Mouse (Mus musculus) embryonic facial prominence, embryonic 15.5 days (tissue): Measurements from ENCODE around the gene Prnd. TPM values are rescaled to one million over a fixed set of nuclear protein-coding genes. Genes with fewer than 3 reads are reported as not detected.

Experiments
- ATAC-seq: fragments of 200-750 bp; cut with Nextera tagmentation; 2 replicates; pipeline ENCODE4 v1.8.0; 2017; ENCODE audit warnings: low read depth, moderate TSS enrichment; ENCODE audit not compliant: insufficient number of reproducible peaks, low FRiP score, low TSS enrichment
- H3K27ac ChIP-seq: fragments of 300-500 bp; sonication (generic); replicated peaks from 2 replicates; pipeline ENCODE4 v1.5.1; 2015; ENCODE audit warnings: mild to moderate bottlenecking, inconsistent platforms
- H3K27me3 ChIP-seq: fragments of 300-500 bp; sonication (generic); 2 replicates; pipeline ENCODE4 v1.6.1; 2015; ENCODE audit warnings: inconsistent platforms
- H3K36me3 ChIP-seq: fragments of 300-500 bp; sonication (generic); 2 replicates; pipeline ENCODE4 v1.6.1; 2015; ENCODE audit warnings: mild to moderate bottlenecking, inconsistent platforms
- H3K4me1 ChIP-seq: fragments of 300-500 bp; sonication (generic); 2 replicates; pipeline ENCODE4 v1.6.1; 2015; ENCODE audit warnings: inconsistent platforms
- H3K4me2 ChIP-seq: fragments of 300-500 bp; sonication (generic); replicated peaks from 2 replicates; pipeline ENCODE4 v1.6.1; 2015; ENCODE audit warnings: mild to moderate bottlenecking, inconsistent platforms
- H3K4me3 ChIP-seq: fragments of 300-500 bp; sonication (generic); replicated peaks from 2 replicates; pipeline ENCODE4 v1.5.1; 2015; ENCODE audit warnings: mild to moderate bottlenecking, inconsistent platforms
- H3K9ac ChIP-seq: fragments of 300-500 bp; sonication (generic); 2 replicates; pipeline ENCODE4 v1.6.1; 2015; ENCODE audit warnings: inconsistent platforms
- H3K9me3 ChIP-seq: fragments of 300-500 bp; sonication (generic); replicated peaks from 2 replicates; pipeline ENCODE4 v1.6.1; 2016; ENCODE audit warnings: inconsistent platforms
- WGBS: fragments of 180-500 bp; shearing (Covaris S2); methylation state at CpG from one replicate; pipeline ENCODE4 v1.1.7; 2015; 5-methylcytosine and 5-hydroxymethylcytosine counted together
- polyA plus RNA-seq: library from polyadenylated mRNA; unstranded; fragments of >200 nt; fragmentation: Nextera tagmentation; extraction: Ambion mirVana; gene quantifications from 2 replicates; pipeline ENCODE4 v1.2.1, GENCODE M21; 2015

The Prnd gene
- 48.0 and 50.5 TPM in 2 replicates for polyA plus RNA-seq

GRCm38 (mm10) chr2:131950598-131951095 is at the start of gene Prnd:
Gene Prnd (plus strand): TSS chr2:131950861.
- H3K4me2 ChIP-seq, result no peak within 1 kb of the TSS; the same call in 1 of the 2 replicates
- peak; percentile 39; the same call in 1 of the 2 replicates for ATAC-seq
- H3K27me3 ChIP-seq, result peaks cover 29% of the 10 kb centered on the region

DNA sequence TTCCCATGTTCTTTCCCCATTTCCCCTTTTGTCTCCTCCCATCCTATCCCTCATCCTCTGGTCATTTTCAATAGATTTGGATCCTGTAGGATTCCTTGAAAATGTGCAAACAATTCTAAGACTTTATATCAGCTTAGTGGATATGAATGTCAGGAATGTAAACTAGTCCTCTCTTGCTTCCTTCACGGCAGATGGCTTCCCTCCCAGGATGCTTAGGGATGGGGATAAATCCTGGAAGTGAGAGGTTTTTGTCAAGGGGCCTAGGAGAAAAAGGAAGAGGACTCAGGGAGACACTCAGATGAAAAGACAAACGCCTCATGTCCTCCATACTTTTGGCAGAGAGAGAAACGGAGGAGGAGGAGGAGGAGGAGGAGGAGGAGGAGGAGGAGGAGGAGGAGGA is 48.2 kb upstream of the Prnd start:
- Histone ChIP-seq H3K27ac (no peak overlapping the region), H3K4me1 (no peaks in the 10 kb centered on the region), H3K9me3 (no peaks in the 10 kb centered on the region), H3K27me3 (no peaks in the 10 kb centered on the region), H3K36me3 (no peaks in the 10 kb centered on the region), H3K4me2 (no peak overlapping the region), H3K4me3 (no peak overlapping the region), H3K9ac (no peak overlapping the region)
- WGBS, result 38% methylated on average over 2 of the region's 3 CpGs
- no peak for ATAC-seq

More at GRCm38 (mm10) chr2:131950598-131951095, at the start of gene Prnd:
- Histone ChIP-seq H3K4me1 (peaks cover 27% of the 10 kb centered on the region), H3K27ac (no peak within 1 kb of the TSS), H3K9me3 (no peaks in the 10 kb centered on the region), H3K4me3 (no peak within 1 kb of the TSS), H3K9ac (no peak within 1 kb of the TSS), H3K36me3 (no peaks in the 10 kb centered on the region)
- WGBS, result 7% methylated on average over 11 of the region's 11 CpGs

DNA sequence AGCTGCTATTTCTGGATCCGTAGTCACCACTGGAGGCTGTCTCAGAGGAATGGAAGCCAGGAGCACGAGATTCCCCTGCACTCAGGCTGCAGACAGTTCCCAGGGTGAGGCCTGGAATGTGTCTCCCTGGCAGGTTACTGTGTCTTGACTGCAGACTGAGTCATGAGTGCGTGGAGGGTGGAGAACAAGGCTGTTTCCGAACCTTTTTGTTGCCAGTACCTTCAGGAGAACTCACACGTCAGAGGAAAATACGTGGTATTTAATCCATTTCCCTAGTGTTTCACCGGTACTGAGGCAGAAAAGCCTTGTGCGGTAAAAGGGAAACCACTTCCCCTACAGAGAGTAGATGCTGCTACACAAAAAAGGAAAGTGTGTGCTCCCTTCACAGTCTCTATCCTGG is 47.8 kb upstream of the Prnd start:
- no peak overlapping the region for H3K9ac ChIP-seq
- no peak for ATAC-seq

DNA sequence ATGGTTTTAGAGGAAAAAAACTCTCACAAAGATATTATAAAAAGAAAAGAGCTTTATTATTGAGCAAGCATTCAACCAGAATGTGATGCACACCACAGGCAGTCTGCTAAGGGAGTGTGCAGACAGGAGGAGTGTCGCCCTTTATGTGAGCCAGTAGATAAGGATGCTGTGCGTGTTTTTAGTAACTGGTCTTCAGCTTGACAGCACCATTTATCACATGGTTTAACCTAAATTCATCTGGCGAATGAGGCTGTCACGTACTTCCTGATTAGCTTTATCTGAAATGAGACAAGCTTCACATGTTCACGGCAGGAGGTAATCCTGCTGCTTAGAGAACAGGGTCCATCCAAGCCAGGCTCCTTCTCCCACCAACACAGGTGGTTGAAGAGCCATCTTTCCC is 45.6 kb upstream of the Prnd start:
- ATAC-seq, result no peak
- Histone ChIP-seq H3K27me3 (no peaks in the 10 kb centered on the region), H3K36me3 (no peaks in the 10 kb centered on the region), H3K9ac (no peak overlapping the region), H3K4me2 (no peak overlapping the region), H3K4me1 (peaks cover 5% of the 10 kb centered on the region; the same call in 1 of the 2 replicates), H3K4me3 (no peak overlapping the region), H3K9me3 (no peaks in the 10 kb centered on the region), H3K27ac (no peak overlapping the region)
- WGBS, result 81% methylated on average over 5 of the region's 5 CpGs

More for the DNA sequence above, 47.8 kb upstream of the Prnd start:
- Histone ChIP-seq H3K9me3 (no peaks in the 10 kb centered on the region), H3K4me2 (no peak overlapping the region), H3K36me3 (no peaks in the 10 kb centered on the region), H3K4me3 (no peak overlapping the region), H3K27me3 (no peaks in the 10 kb centered on the region), H3K4me1 (no peaks in the 10 kb centered on the region), H3K27ac (no peak overlapping the region)
- 39% methylated on average over 8 of the region's 8 CpGs for WGBS

DNA sequence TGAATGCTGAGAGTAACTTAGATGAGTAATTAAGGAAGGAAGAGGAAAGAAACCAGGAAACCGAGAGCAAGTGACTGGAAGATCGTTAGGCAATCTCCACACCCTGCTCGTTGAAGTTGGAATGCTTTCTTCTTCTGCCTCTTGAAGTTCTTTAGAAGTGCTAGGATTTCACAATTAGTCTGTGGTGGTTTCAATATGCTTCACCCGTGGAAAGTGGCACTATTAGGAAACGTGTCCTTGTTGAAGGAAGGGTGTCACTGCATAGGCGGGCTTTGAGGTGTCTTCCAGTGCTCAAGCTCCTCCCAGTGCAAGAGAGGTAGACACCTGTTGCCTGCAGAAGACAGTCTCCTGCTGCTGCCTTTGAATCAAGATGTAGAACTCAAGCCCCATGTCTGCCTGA is 44.9 kb upstream of the Prnd start:
- H3K4me2 ChIP-seq, result no peak overlapping the region
- no peaks in the 10 kb centered on the region for H3K36me3 ChIP-seq
- H3K9me3 ChIP-seq, result no peaks in the 10 kb centered on the region
- H3K9ac ChIP-seq, result no peak overlapping the region
- no peak overlapping the region for H3K27ac ChIP-seq
- WGBS, result 71% methylated on average over 6 of the region's 6 CpGs
- H3K4me1 ChIP-seq, result peaks cover 8% of the 10 kb centered on the region
- no peak overlapping the region for H3K4me3 ChIP-seq
- no peak for ATAC-seq
- no peaks in the 10 kb centered on the region for H3K27me3 ChIP-seq

- no peak overlapping the region for H3K4me2 ChIP-seq
- 70% methylated on average over 3 of the region's 3 CpGs for WGBS
- no peaks in the 10 kb centered on the region for H3K27me3 ChIP-seq
- ATAC-seq, result no peak
- H3K9me3 ChIP-seq, result no peaks in the 10 kb centered on the region
- no peaks in the 10 kb centered on the region for H3K36me3 ChIP-seq
- H3K4me3 ChIP-seq, result no peak overlapping the region
- peaks cover 13% of the 10 kb centered on the region for H3K4me1 ChIP-seq
- H3K9ac ChIP-seq, result no peak overlapping the region
- no peak overlapping the region for H3K27ac ChIP-seq
Observed at GRCm38 (mm10) chr2:131906266-131906665, 44.4 kb upstream of the Prnd start.

DNA sequence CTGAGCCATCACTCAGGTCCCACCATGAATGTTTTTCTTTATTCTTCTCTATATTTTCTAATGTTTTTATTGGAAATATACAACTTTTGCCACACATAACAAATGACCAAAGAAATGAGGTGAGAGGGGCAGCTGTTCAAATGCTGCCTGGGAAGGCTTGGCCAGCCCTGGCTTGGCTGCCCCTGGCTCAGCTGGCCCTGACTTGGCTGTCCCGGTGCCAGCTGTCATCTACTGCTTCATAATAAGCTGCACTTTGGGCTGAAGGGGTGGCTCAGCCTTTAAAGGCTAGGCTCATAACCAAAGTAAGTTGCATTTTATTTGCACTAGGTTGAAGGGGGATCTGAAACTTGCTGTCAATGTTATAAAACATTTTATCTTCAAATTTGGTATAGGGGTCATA is 43.8 kb upstream of the Prnd start:
- Histone ChIP-seq H3K27ac (no peak overlapping the region), H3K36me3 (no peaks in the 10 kb centered on the region), H3K4me3 (no peak overlapping the region), H3K9me3 (no peaks in the 10 kb centered on the region), H3K9ac (no peak overlapping the region), H3K4me2 (no peak overlapping the region), H3K27me3 (no peaks in the 10 kb centered on the region), H3K4me1 (peaks cover 18% of the 10 kb centered on the region)
- no peak for ATAC-seq
- 58% methylated on average over 1 of the region's 1 CpGs for WGBS

DNA sequence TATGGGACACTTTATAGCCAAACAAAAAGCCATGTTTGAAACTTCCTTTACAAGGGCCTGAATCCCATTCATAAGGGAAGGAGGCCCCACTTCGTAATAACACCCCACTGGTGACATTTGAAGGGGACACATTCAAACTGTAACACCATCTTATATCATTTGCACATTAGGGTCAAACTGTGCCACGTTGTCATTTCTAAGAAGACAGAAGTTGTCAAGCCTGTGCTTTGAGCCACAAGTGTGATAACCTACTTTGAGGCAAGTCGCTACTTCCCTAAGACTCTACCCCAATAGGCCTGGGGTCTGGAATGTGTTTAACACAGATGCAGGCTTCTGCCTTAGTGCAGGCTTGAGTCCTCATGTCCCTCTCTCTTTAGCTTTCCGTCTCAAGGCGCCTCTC is 43.4 kb upstream of the Prnd start:
- H3K27ac ChIP-seq, result no peak overlapping the region
- no peak overlapping the region for H3K4me3 ChIP-seq
- no peaks in the 10 kb centered on the region for H3K9me3 ChIP-seq
- no peak overlapping the region for H3K4me2 ChIP-seq
- 68% methylated on average over 5 of the region's 5 CpGs for WGBS
- no peak for ATAC-seq
- peaks cover 18% of the 10 kb centered on the region for H3K4me1 ChIP-seq
- no peaks in the 10 kb centered on the region for H3K27me3 ChIP-seq
- no peaks in the 10 kb centered on the region for H3K36me3 ChIP-seq
- no peak overlapping the region for H3K9ac ChIP-seq

- Histone ChIP-seq H3K4me1 (peaks cover 18% of the 10 kb centered on the region), H3K9ac (no peak overlapping the region), H3K27me3 (no peaks in the 10 kb centered on the region), H3K36me3 (no peaks in the 10 kb centered on the region), H3K4me2 (no peak overlapping the region), H3K9me3 (no peaks in the 10 kb centered on the region), H3K4me3 (no peak overlapping the region), H3K27ac (no peak overlapping the region)
- ATAC-seq, result no peak
- WGBS, result 83% methylated on average over 7 of the region's 7 CpGs
Observed at GRCm38 (mm10) chr2:131908351-131908861, 42.3 kb upstream of the Prnd start.

DNA sequence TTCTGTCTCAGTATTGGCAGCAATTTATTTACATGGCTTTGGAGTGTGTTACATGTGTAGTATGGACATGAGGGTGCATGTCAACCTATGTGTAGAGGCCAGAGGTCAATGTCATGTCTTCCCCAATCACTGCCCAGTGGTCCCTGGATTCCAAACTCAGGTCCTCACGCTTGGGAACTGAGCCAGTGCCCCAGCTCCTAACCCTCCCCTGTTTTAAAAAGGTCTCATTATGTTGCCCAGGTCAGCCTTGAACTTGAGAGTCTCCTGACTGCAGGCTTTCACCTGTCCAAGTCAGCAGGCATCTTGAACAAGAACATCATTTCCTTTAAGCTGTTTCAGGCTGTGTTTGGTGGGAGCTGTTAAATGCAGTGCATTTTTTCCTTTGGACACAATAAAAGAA is 41.8 kb upstream of the Prnd start:
- peaks cover 18% of the 10 kb centered on the region for H3K4me1 ChIP-seq
- no peak overlapping the region for H3K9ac ChIP-seq
- no peaks in the 10 kb centered on the region for H3K27me3 ChIP-seq
- no peak for ATAC-seq
- H3K36me3 ChIP-seq, result no peaks in the 10 kb centered on the region
- H3K27ac ChIP-seq, result no peak overlapping the region
- no peak overlapping the region; the same call in 1 of the 2 replicates for H3K4me2 ChIP-seq
- 82% methylated on average over 1 of the region's 1 CpGs for WGBS
- peak overlapping the region; percentile 76; the same call in 1 of the 2 replicates for H3K4me3 ChIP-seq
- H3K9me3 ChIP-seq, result no peaks in the 10 kb centered on the region

- H3K27ac ChIP-seq, result peak within 1 kb of the TSS; percentile 91
- H3K9ac ChIP-seq, result peak within 1 kb of the TSS; percentile 58
- no peaks in the 10 kb centered on the region for H3K9me3 ChIP-seq
- no peaks in the 10 kb centered on the region for H3K27me3 ChIP-seq
- no peaks in the 10 kb centered on the region for H3K36me3 ChIP-seq
- H3K4me1 ChIP-seq, result peaks cover 18% of the 10 kb centered on the region
- peak within 1 kb of the TSS; percentile 70 for H3K4me2 ChIP-seq
- WGBS, result 3% methylated on average over 48 of the region's 52 CpGs
- ATAC-seq, result peak; percentile 93
- H3K4me3 ChIP-seq, result peak within 1 kb of the TSS; percentile 76
Observed at GRCm38 (mm10) chr2:131909683-131910572, 40.7 kb upstream of the Prnd start, which contains the start of the genes Prnp and Prn. Gene Prnp (plus strand): TSS chr2:131909928. Gene Prn (plus strand): TSS chr2:131909957.
